Mouse (Mus musculus): ENCODE data around the gene H2-Ob. TPM values are rescaled to one million over a fixed set of nuclear protein-coding genes. Genes with fewer than 3 reads are reported as not detected.

H2-Ob gene
- polyA plus RNA-seq, 1 experiment from 2014 or later, result 0.16 TPM

GRCm38 (mm10) chr17:34295891-34296794, 57.4 kb downstream of the H2-Ob start:
- Histone ChIP-seq H3K27ac (replicated peaks) (no peak overlapping the region), H3K36me3 (ENCODE audit: control insufficient read depth, insufficient read depth, low read length) (no peaks in the 10 kb centered on the region), H3K4me3 (ENCODE audit: low read depth, low read length) (0 out of 2 replicates have a peak overlapping the region, but pooled peaks have one; percentile 18), H3K4me1 (replicated peaks; ENCODE audit: control insufficient read depth, insufficient read depth) (no peaks in the 10 kb centered on the region), H3K9ac (ENCODE audit: low read length) (no peak overlapping the region), H3K27me3 (ENCODE audit: control insufficient read depth, insufficient read depth, low read length) (no peaks in the 10 kb centered on the region), H3K4me2 (replicated peaks; ENCODE audit: low read depth) (peak overlapping the region; percentile 41), H3K9me3 (ENCODE audit: control insufficient read depth, low read length) (no peaks in the 10 kb centered on the region)
- no peak for TF ChIP-seq CTCF (IDR thresholded peaks at IDR 0.05; ENCODE audit: low read depth)
- no peak for TF ChIP-seq EP300 (optimal IDR thresholded peaks at IDR 0.05)
- peak; percentile 80 for ATAC-seq (ENCODE audit: low FRiP score, low TSS enrichment)
- no peak for DNase-seq (ENCODE audit: low spot score)
- 25% methylated on average over 23 of the region's 23 CpGs for WGBS

GRCm38 (mm10) chr17:34299356-34299755, 60.7 kb downstream of the H2-Ob start:
- TF ChIP-seq EP300 (optimal IDR thresholded peaks at IDR 0.05) (no peak), CTCF (IDR thresholded peaks at IDR 0.05; ENCODE audit: low read depth) (no peak)
- no peaks in the 10 kb centered on the region for H3K27me3 ChIP-seq (ENCODE audit: control insufficient read depth, insufficient read depth, low read length)
- 55% methylated on average over 3 of the region's 3 CpGs for WGBS
- ATAC-seq (ENCODE audit: low FRiP score, low TSS enrichment) (no peak), DNase-seq (ENCODE audit: low spot score) (no peak)
- no peak overlapping the region for H3K27ac ChIP-seq (replicated peaks)
- no peaks in the 10 kb centered on the region for H3K4me1 ChIP-seq (replicated peaks; ENCODE audit: control insufficient read depth, insufficient read depth)
- H3K4me3 ChIP-seq (ENCODE audit: low read depth, low read length), result no peak overlapping the region
- no peaks in the 10 kb centered on the region for H3K36me3 ChIP-seq (ENCODE audit: control insufficient read depth, insufficient read depth, low read length)
- no peak overlapping the region for H3K4me2 ChIP-seq (replicated peaks; ENCODE audit: low read depth)
- H3K9ac ChIP-seq (ENCODE audit: low read length), result no peak overlapping the region
- no peaks in the 10 kb centered on the region for H3K9me3 ChIP-seq (ENCODE audit: control insufficient read depth, low read length)

- Histone ChIP-seq H3K36me3 (ENCODE audit: control insufficient read depth, insufficient read depth, low read length) (no peaks in the 10 kb centered on the region), H3K9me3 (ENCODE audit: control insufficient read depth, low read length) (no peaks in the 10 kb centered on the region), H3K9ac (ENCODE audit: low read length) (no peak overlapping the region), H3K4me2 (replicated peaks; ENCODE audit: low read depth) (no peak overlapping the region), H3K4me1 (replicated peaks; ENCODE audit: control insufficient read depth, insufficient read depth) (no peaks in the 10 kb centered on the region), H3K27me3 (ENCODE audit: control insufficient read depth, insufficient read depth, low read length) (no peaks in the 10 kb centered on the region), H3K4me3 (ENCODE audit: low read depth, low read length) (no peak overlapping the region), H3K27ac (replicated peaks) (no peak overlapping the region)
- no peak for DNase-seq (ENCODE audit: low spot score)
- TF ChIP-seq EP300 (optimal IDR thresholded peaks at IDR 0.05) (no peak), CTCF (IDR thresholded peaks at IDR 0.05; ENCODE audit: low read depth) (no peak)
- no peak for ATAC-seq (ENCODE audit: low FRiP score, low TSS enrichment)
- 79% methylated on average over 8 of the region's 8 CpGs for WGBS
Observed at GRCm38 (mm10) chr17:34300071-34300470, 61.4 kb downstream of the H2-Ob start.

- no peaks in the 10 kb centered on the region for H3K4me1 ChIP-seq (replicated peaks; ENCODE audit: control insufficient read depth, insufficient read depth)
- no peaks in the 10 kb centered on the region for H3K9me3 ChIP-seq (ENCODE audit: control insufficient read depth, low read length)
- peak; percentile 34; the same call in 1 of the 2 replicates for ATAC-seq (ENCODE audit: low FRiP score, low TSS enrichment)
- H3K27ac ChIP-seq (replicated peaks), result no peak overlapping the region
- no peak overlapping the region for H3K4me2 ChIP-seq (replicated peaks; ENCODE audit: low read depth)
- WGBS, result 62% methylated on average over 23 of the region's 23 CpGs
- no peak overlapping the region for H3K4me3 ChIP-seq (ENCODE audit: low read depth, low read length)
- H3K36me3 ChIP-seq (ENCODE audit: control insufficient read depth, insufficient read depth, low read length), result no peaks in the 10 kb centered on the region
- DNase-seq (ENCODE audit: low spot score), result peak; percentile 44
- H3K27me3 ChIP-seq (ENCODE audit: control insufficient read depth, insufficient read depth, low read length), result no peaks in the 10 kb centered on the region
- no peak overlapping the region for H3K9ac ChIP-seq (ENCODE audit: low read length)
- TF ChIP-seq EP300 (optimal IDR thresholded peaks at IDR 0.05), result no peak
- no peak for TF ChIP-seq CTCF (IDR thresholded peaks at IDR 0.05; ENCODE audit: low read depth)
Observed at GRCm38 (mm10) chr17:34300691-34301566, 62.2 kb downstream of the H2-Ob start.

DNA sequence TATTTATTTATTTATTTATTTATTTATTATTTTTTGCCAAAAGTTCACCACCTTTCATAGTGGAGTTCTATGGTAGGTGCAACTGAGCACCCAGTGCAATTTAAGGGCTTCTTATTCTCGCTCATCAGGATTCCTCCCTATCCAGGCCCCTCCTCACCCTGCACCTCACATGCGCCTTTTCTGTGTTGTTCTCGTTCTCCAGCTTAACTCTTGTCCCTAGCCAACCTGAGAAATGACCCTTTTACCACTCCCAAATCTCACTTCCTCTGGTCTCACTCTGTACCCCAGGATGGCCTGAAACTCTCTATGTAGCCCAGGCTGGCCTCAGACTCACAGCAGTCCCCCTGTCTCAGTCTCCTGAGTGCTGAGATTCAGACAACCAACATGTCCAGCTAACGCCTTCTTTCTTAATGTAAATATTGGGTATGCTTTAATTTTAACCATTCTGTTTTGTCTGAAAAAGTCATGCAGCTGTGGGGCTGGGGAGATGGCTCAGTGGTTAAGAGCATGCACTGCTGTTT, 63.0 kb downstream of the H2-Ob start:
- no peaks in the 10 kb centered on the region for H3K4me1 ChIP-seq (replicated peaks; ENCODE audit: control insufficient read depth, insufficient read depth)
- no peaks in the 10 kb centered on the region for H3K9me3 ChIP-seq (ENCODE audit: control insufficient read depth, low read length)
- no peak for ATAC-seq (ENCODE audit: low FRiP score, low TSS enrichment)
- no peak overlapping the region for H3K4me2 ChIP-seq (replicated peaks; ENCODE audit: low read depth)
- no peak for TF ChIP-seq CTCF (IDR thresholded peaks at IDR 0.05; ENCODE audit: low read depth)
- no peak for TF ChIP-seq EP300 (optimal IDR thresholded peaks at IDR 0.05)
- DNase-seq (ENCODE audit: low spot score), result no peak
- WGBS, result 87% methylated on average over 4 of the region's 4 CpGs
- no peaks in the 10 kb centered on the region for H3K36me3 ChIP-seq (ENCODE audit: control insufficient read depth, insufficient read depth, low read length)
- no peak overlapping the region for H3K27ac ChIP-seq (replicated peaks)
- no peaks in the 10 kb centered on the region for H3K27me3 ChIP-seq (ENCODE audit: control insufficient read depth, insufficient read depth, low read length)
- no peak overlapping the region for H3K4me3 ChIP-seq (ENCODE audit: low read depth, low read length)
- H3K9ac ChIP-seq (ENCODE audit: low read length), result no peak overlapping the region

Measured in stomach, postnatal 0 days (tissue).